9 mouse cellular contexts compared by ENCODE assay signal in genomic region chr19:3353415-3354111, GRCm38 (mm10). TPM values are rescaled to one million over a fixed set of nuclear protein-coding genes. Genes with fewer than 3 reads are reported as not detected.
DNase-seq lines count a peak whose midpoint lies in the region; ATAC-seq lines count a peak whose summit lies in the region.
"Had no signal": no experiment of that assay in that cellular context is flagged by ENCODE, and none has a peak within 500 bp of the region (broad histone marks: within the 10 kb centered on the region; RNA-seq: fewer than 3 reads in every experiment).

No protein-coding gene starts in this region.

- H3K4me1 ChIP-seq in intestine, embryonic 15.5 days (replicated peaks), result no peaks in the 10 kb centered on the region

- H3K27ac ChIP-seq in intestine, embryonic 15.5 days, result no peak overlapping the region
- H3K27ac ChIP-seq: kidney, postnatal 0 days had no signal

- no peak overlapping the region for H3K4me3 ChIP-seq in intestine, embryonic 15.5 days (replicated peaks)

- WGBS in intestine, embryonic 15.5 days, result 60% methylated on average over 7 of the region's 7 CpGs

- no peaks in the 10 kb centered on the region for H3K27me3 ChIP-seq in intestine, embryonic 15.5 days (replicated peaks)

- H3K9me3 ChIP-seq in intestine, embryonic 15.5 days, result no peaks in the 10 kb centered on the region

- no peak overlapping the region for H3K4me2 ChIP-seq in intestine, embryonic 15.5 days (replicated peaks)

- 0 out of 2 replicates have a peak, but pooled peaks cover 2% of the 10 kb centered on the region for H3K36me3 ChIP-seq in intestine, embryonic 15.5 days

- H3K9ac ChIP-seq in intestine, embryonic 15.5 days, result no peak overlapping the region

- peak; percentile 22 for DNase-seq in left cerebral cortex, adult 11 months (ENCODE audit: low spot score)
- no peak for DNase-seq in left cerebral cortex, adult 8-10 months (ENCODE audit: low spot score in 2 of 2)
- DNase-seq in adrenal gland, adult (ENCODE audit: inconsistent age in 2 of 2, low spot score in 1 of 2), result peak; percentile 83 to 93
- DNase-seq in gastrocnemius, adult 18-20 months (ENCODE audit: low spot score), result peak; percentile 72
- peak; percentile 81 for DNase-seq in lung, postnatal 25 days (ENCODE audit: low spot score)
- DNase-seq in embryo, embryonic 11 days, result no peak
- no peak for DNase-seq in thymus, postnatal 10 days (ENCODE audit: low spot score in 2 of 2)

- ATAC-seq in intestine, embryonic 15.5 days, result peak; percentile 33; the same call in 1 of the 2 replicates

RNA-seq across cellular contexts. Expression of gene Cpt1a, which starts 31.4 kb away (rescaled TPM):
- 10 to 100 TPM; 22.4 to 29.3 (median 26.1) TPM for total RNA-seq in left cerebral cortex, adult 8-10 months (2022)
- 1 to 10 TPM; 6.2 to 8.3 TPM for total RNA-seq in gastrocnemius, adult 18-20 months (2021)
- polyA plus RNA-seq in intestine, embryonic 15.5 days (2015; fragmentation: Nextera tagmentation; extraction: Ambion mirVana), result 30.8 and 31.8 TPM in 2 replicates

RNA-seq across cellular contexts. Expression of gene Tesmin, which starts 35.1 kb away (rescaled TPM):
- under 1 TPM in 2 of 4 experiments, not detected in 2; 0.33 to 0.34 TPM for total RNA-seq in left cerebral cortex, adult 8-10 months (2022)
- under 1 TPM; 0.43 to 0.47 TPM for total RNA-seq in gastrocnemius, adult 18-20 months (2021)
- 0.24 and 0.27 TPM in 2 replicates for polyA plus RNA-seq in intestine, embryonic 15.5 days (2015; fragmentation: Nextera tagmentation; extraction: Ambion mirVana)

Comparison
In these comparisons a context has a peak if more than half of its experiments do, and no peak if none do; other contexts are left out.
1. DNase-seq: peak in left cerebral cortex, adult 11 months (single experiment), adrenal gland, adult (2 of 2), gastrocnemius, adult 18-20 months (single experiment) and lung, postnatal 25 days (single experiment); none in left cerebral cortex, adult 8-10 months (0 of 2), embryo, embryonic 11 days (single experiment) and thymus, postnatal 10 days (0 of 2).